Mouse (Mus musculus): ENCODE data around the gene Traf7. TPM values are rescaled to one million over a fixed set of nuclear protein-coding genes. Genes with fewer than 3 reads are reported as not detected.

Traf7 gene
- polyA plus RNA-seq, 1 experiment = 112 TPM

DNA sequence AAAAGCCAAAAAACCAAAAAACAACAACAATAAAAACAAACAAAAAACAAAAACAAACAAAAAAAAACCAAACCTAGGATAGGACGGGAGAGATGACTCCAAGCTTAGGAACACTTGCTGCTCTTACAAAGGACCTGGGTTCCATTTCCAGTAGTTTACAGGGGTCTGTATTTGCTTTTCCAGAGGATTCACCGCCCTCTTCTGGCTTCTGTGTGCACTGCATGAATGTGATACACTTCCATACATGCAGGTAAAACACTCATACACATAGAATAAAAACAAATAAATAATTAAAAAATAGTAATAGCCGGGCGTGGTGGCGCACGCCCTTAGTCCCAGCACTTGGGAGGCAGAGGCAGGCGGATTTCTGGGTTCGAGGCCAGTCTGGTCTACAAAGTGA, 11.2 kb upstream of the Traf7 start:
- H3K27me3 ChIP-seq (ENCODE audit: control insufficient read depth, insufficient read depth, insufficient read length) = no peaks in the 10 kb centered on the region
- H3K79me2 ChIP-seq (ENCODE audit: control insufficient read depth, insufficient read depth) = no peaks in the 10 kb centered on the region
- no peak overlapping the region for H3K4me2 ChIP-seq (ENCODE audit: low read depth)
- no peak overlapping the region for H3K4me3 ChIP-seq
- no peak overlapping the region for H3ac ChIP-seq (ENCODE audit: control insufficient read depth, insufficient read length)
- no peaks in the 10 kb centered on the region for H3K36me3 ChIP-seq (ENCODE audit: control insufficient read depth, insufficient read depth)
- no peak for TF ChIP-seq USF1 (IDR thresholded peaks at IDR 0.05; ENCODE audit: low read depth)
- TF ChIP-seq POLR2A (IDR thresholded peaks at IDR 0.05; ENCODE audit: insufficient read length, low read depth) = no peak
- TF ChIP-seq MYOD1 (IDR thresholded peaks at IDR 0.05; ENCODE audit: control insufficient read depth in 1 of 3, insufficient read length in 2 of 3, low read depth in 2 of 3) = no peak
- no peak for TF ChIP-seq MAX (IDR thresholded peaks at IDR 0.05; ENCODE audit: low read depth)
- no peak for TF ChIP-seq MYOG (IDR thresholded peaks at IDR 0.05; ENCODE audit: control insufficient read depth in 1 of 3, insufficient read depth in 1 of 3, insufficient read length in 2 of 3, low read depth in 2 of 3)
- no peak for TF ChIP-seq E2F4 (IDR thresholded peaks at IDR 0.05; ENCODE audit: insufficient read depth)
- no peak for TF ChIP-seq POLR2AphosphoS2 (IDR thresholded peaks at IDR 0.05; ENCODE audit: insufficient read length, low read depth)

DNA sequence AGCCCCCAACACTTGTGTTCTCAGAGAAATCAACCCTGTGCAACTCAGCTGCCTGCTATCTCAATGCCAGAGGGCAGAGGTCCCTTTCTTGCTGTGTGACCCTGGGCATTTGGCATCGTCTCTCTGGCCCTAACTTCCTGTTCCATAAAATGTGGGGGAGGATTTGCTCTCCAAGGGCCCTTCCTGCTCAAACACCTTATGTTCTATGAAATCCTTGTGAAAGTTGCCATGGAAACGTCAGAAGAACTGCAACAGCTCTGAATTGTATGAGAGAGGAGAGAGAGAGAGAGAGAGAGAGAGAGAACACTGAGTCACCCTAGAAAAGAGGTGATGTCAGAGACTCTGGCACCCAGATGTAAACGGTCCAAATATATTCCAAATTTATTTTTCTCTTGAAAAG, 9.8 kb upstream of the Traf7 start:
- Histone ChIP-seq H3K36me3 (ENCODE audit: control insufficient read depth, insufficient read depth) (no peaks in the 10 kb centered on the region), H3K4me3 (no peak overlapping the region), H3K27me3 (ENCODE audit: control insufficient read depth, insufficient read depth, insufficient read length) (no peaks in the 10 kb centered on the region), H3K4me2 (ENCODE audit: low read depth) (no peak overlapping the region), H3K79me2 (ENCODE audit: control insufficient read depth, insufficient read depth) (no peaks in the 10 kb centered on the region), H3ac (ENCODE audit: control insufficient read depth, insufficient read length) (no peak overlapping the region)
- TF ChIP-seq MAX (IDR thresholded peaks at IDR 0.05; ENCODE audit: low read depth) (no peak), MYOD1 (IDR thresholded peaks at IDR 0.05; ENCODE audit: control insufficient read depth in 1 of 3, insufficient read length in 2 of 3, low read depth in 2 of 3) (no peak), TCF12 (IDR thresholded peaks at IDR 0.05; ENCODE audit: insufficient read depth, poor library complexity, severe bottlenecking) (no peak), SRF (IDR thresholded peaks at IDR 0.05; ENCODE audit: control insufficient read depth, insufficient read length, low read depth) (no peak), POLR2A (IDR thresholded peaks at IDR 0.05; ENCODE audit: insufficient read length, low read depth) (no peak), TCF3 (IDR thresholded peaks at IDR 0.05; ENCODE audit: insufficient read length, low read depth) (no peak), POLR2AphosphoS2 (IDR thresholded peaks at IDR 0.05; ENCODE audit: insufficient read length, low read depth) (no peak), MYOG (IDR thresholded peaks at IDR 0.05; ENCODE audit: control insufficient read depth in 1 of 3, insufficient read depth in 1 of 3, insufficient read length in 2 of 3, low read depth in 2 of 3) (no peak), USF1 (IDR thresholded peaks at IDR 0.05; ENCODE audit: low read depth) (no peak), REST (IDR thresholded peaks at IDR 0.05; ENCODE audit: insufficient read depth, insufficient read length) (no peak), E2F4 (IDR thresholded peaks at IDR 0.05; ENCODE audit: insufficient read depth) (no peak), CEBPB (IDR thresholded peaks at IDR 0.05; ENCODE audit: insufficient read depth, poor library complexity, severe bottlenecking) (no peak)

DNA sequence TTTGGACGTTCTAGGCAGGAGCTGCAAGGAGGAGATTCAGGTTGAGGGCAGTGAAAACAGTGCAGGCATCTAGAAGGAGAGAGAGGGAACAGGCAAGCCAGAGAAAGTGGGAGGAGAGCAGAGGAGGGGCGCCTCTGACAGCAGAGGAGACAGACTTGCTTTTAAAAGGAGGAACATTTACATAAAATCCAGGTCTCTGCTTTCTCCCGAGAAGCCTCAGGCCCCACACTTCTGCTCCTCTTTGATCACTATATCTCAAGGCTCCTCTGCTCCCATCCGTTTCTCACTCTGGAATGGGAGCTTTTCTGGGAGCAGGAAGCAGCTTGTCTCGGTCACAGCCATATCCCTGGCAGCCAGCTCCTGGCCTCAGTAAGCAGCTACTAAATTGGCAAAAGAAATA, 7.6 kb upstream of the Traf7 start:
- no peaks in the 10 kb centered on the region for H3K27me3 ChIP-seq (ENCODE audit: control insufficient read depth, insufficient read depth, insufficient read length)
- no peak overlapping the region for H3K4me3 ChIP-seq
- H3ac ChIP-seq (ENCODE audit: control insufficient read depth, insufficient read length) = no peak overlapping the region
- no peaks in the 10 kb centered on the region for H3K79me2 ChIP-seq (ENCODE audit: control insufficient read depth, insufficient read depth)
- H3K4me2 ChIP-seq (ENCODE audit: low read depth) = no peak overlapping the region
- no peaks in the 10 kb centered on the region for H3K36me3 ChIP-seq (ENCODE audit: control insufficient read depth, insufficient read depth)
- TF ChIP-seq E2F4 (IDR thresholded peaks at IDR 0.05; ENCODE audit: insufficient read depth) (no peak), REST (IDR thresholded peaks at IDR 0.05; ENCODE audit: insufficient read depth, insufficient read length) (no peak), MYOG (IDR thresholded peaks at IDR 0.05; ENCODE audit: control insufficient read depth in 1 of 3, insufficient read depth in 1 of 3, insufficient read length in 2 of 3, low read depth in 2 of 3) (no peak), SRF (IDR thresholded peaks at IDR 0.05; ENCODE audit: control insufficient read depth, insufficient read length, low read depth) (no peak), MAX (IDR thresholded peaks at IDR 0.05; ENCODE audit: low read depth) (no peak), USF1 (IDR thresholded peaks at IDR 0.05; ENCODE audit: low read depth) (no peak), TCF3 (IDR thresholded peaks at IDR 0.05; ENCODE audit: insufficient read length, low read depth) (no peak), TCF12 (IDR thresholded peaks at IDR 0.05; ENCODE audit: insufficient read depth, poor library complexity, severe bottlenecking) (no peak), MYOD1 (IDR thresholded peaks at IDR 0.05; ENCODE audit: control insufficient read depth in 1 of 3, insufficient read length in 2 of 3, low read depth in 2 of 3) (no peak), POLR2AphosphoS2 (IDR thresholded peaks at IDR 0.05; ENCODE audit: insufficient read length, low read depth) (no peak)

GRCm38 (mm10) chr17:24534160-24534718, 6.5 kb upstream of the Traf7 start, which contains the start of gene Rab26:
Rab26 (minus strand) TSS chr17:24534210.
- H3K36me3 ChIP-seq (ENCODE audit: control insufficient read depth, insufficient read depth) = no peaks in the 10 kb centered on the region
- H3ac ChIP-seq (ENCODE audit: control insufficient read depth, insufficient read length) = no peak within 1 kb of the TSS
- H3K27me3 ChIP-seq (ENCODE audit: control insufficient read depth, insufficient read depth, insufficient read length) = no peaks in the 10 kb centered on the region
- no peaks in the 10 kb centered on the region for H3K79me2 ChIP-seq (ENCODE audit: control insufficient read depth, insufficient read depth)
- TF ChIP-seq SRF (IDR thresholded peaks at IDR 0.05; ENCODE audit: control insufficient read depth, insufficient read length, low read depth) (no peak), POLR2AphosphoS2 (IDR thresholded peaks at IDR 0.05; ENCODE audit: insufficient read length, low read depth) (no peak), TCF12 (IDR thresholded peaks at IDR 0.05; ENCODE audit: insufficient read depth, poor library complexity, severe bottlenecking) (no peak), MYOD1 (IDR thresholded peaks at IDR 0.05; ENCODE audit: control insufficient read depth in 1 of 3, insufficient read length in 2 of 3, low read depth in 2 of 3) (no peak), USF1 (IDR thresholded peaks at IDR 0.05; ENCODE audit: low read depth) (no peak), POLR2A (IDR thresholded peaks at IDR 0.05; ENCODE audit: insufficient read length, low read depth) (no peak), REST (IDR thresholded peaks at IDR 0.05; ENCODE audit: insufficient read depth, insufficient read length) (no peak), MYOG (IDR thresholded peaks at IDR 0.05; ENCODE audit: control insufficient read depth in 1 of 3, insufficient read depth in 1 of 3, insufficient read length in 2 of 3, low read depth in 2 of 3) (no peak), CEBPB (IDR thresholded peaks at IDR 0.05; ENCODE audit: insufficient read depth, poor library complexity, severe bottlenecking) (no peak), MAX (IDR thresholded peaks at IDR 0.05; ENCODE audit: low read depth) (no peak), TCF3 (IDR thresholded peaks at IDR 0.05; ENCODE audit: insufficient read length, low read depth) (no peak), E2F4 (IDR thresholded peaks at IDR 0.05; ENCODE audit: insufficient read depth) (no peak)
- H3K4me2 ChIP-seq (ENCODE audit: low read depth) = no peak within 1 kb of the TSS
- H3K4me3 ChIP-seq = no peak within 1 kb of the TSS

Measured in myocyte (in vitro differentiated cells).